Mouse (Mus musculus): ENCODE results near the gene Tnpo2. TPM values are rescaled to one million over a fixed set of nuclear protein-coding genes. Genes with fewer than 3 reads are reported as not detected.
"Not testable (repeated sequence)": the region's sequence is repeated elsewhere in the genome, so short reads cannot be mapped to it uniquely, and the experiment has no call there.

Tnpo2 gene
- total RNA-seq, 4 experiments from 2014 or later: 67.7 to 85.8 (median 73.5) TPM

DNA sequence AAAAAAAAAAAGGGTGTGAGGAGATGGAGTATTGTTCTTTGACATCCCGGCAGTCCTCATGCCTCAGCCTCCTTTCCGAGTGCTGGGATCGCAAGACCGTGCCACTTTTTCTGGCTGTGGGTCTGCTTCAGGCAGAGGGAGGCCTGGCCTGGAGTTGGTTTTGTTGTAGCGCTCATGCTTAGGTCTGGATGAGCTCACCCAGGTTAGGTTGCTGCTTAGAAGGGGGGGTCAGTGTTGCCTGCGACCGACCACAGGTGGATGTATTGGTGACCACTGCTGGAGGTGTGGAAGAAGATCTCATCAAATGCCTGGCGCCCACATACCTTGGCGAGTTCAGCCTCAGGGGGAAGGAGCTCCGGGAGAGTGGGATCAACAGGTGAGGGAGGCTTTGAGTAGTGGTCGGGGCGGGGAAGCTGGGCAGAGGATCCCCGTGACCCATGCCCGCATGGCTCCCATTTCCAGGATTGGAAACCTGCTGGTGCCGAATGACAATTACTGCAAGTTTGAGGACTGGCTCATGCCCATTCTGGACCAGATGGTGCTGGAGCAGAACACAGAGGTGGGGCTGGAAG lies 36.4 kb downstream of the Tnpo2 start:
- DNase-seq: no peak

DNA sequence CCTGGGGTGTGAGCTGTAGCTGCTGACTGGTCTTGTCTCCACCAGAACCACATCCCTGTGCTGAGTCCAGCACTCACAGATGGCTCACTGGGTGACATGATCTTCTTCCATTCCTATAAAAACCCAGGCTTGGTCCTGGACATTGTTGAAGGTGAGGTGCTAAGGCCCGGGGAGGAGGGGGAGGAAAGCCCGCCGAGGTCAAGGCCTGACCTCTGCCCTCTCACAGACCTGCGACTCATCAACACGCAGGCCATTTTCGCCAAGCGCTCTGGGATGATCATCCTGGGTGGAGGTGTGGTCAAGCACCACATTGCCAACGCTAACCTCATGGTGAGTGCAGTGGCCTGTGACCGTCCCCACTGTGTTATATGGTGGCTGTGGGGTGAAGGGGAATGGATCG lies 37.5 kb downstream of the Tnpo2 start:
- DNase-seq: no peak

DNA sequence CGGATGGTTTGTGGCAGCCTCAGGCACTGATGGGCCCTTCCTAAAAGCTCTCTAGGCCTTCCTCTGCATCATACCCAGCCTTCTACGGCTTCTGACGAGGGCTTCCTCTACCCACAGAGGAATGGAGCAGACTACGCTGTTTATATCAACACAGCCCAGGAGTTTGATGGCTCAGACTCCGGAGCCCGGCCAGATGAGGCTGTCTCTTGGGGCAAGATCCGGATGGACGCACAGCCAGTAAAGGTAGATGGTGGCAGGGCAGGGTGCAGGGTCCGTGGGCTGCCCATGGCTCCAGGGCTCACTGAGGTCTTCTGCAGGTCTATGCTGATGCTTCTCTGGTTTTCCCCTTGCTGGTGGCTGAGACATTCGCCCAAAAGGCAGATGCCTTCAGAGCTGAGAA lies 37.9 kb downstream of the Tnpo2 start:
- DNase-seq: no peak

DNA sequence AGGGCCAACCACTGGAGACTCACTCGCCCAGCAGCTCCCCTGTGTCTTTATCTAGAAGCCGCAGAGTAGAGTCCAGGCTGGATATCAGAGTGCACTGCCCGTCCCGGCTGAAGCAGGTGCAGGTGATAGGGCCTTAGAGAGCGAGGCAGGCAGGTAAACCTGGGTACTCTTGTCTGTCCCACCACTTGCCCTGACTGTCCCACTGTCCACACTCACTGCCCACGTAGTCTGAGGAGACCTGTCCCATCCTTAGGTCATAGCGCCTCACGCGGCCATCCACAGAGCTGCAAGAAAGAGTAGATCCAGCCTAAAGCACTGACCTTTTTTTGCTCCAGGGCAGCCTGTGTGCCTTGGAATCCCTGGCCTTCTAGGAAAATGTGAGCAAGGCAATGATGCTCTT lies 39.3 kb downstream of the Tnpo2 start:
- no peak for DNase-seq

DNA sequence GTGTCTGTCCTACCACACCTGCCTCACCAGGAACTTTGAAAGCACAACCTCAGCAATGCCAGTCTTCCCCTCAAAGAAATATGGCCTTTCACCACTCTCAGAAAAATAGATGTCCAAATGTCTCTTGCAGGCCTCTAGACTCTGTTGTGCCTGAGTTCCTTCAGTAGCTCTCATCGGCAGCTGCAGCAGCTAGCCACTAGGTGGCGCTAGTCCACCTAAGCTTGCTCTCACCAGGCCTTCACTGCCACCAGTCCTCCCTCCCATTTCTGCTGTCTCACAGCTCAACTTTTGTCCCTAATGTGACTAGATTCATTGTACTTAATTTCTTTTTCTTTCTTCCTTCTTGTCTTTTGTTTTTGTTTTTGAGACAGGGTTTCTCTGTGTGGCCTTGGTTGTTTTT lies 40.3 kb downstream of the Tnpo2 start:
- no peak for DNase-seq

DNA sequence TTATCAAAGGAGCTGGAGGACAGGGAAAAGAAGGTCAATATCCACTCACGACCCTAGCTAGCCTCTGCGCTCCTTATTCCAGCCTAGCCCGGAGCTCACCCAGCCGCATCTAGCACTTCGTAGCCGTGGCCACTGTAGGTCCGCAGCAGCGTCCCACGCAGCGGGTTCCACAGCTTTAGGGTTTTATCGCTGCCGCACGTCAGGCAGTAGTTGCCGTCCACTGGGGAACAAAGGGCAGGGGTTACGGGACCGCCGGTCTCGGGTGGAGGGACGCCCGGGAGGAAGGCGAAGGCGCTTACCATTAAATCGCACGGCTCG lies 43.5 kb downstream of the Tnpo2 start:
- DNase-seq: no peak

DNA sequence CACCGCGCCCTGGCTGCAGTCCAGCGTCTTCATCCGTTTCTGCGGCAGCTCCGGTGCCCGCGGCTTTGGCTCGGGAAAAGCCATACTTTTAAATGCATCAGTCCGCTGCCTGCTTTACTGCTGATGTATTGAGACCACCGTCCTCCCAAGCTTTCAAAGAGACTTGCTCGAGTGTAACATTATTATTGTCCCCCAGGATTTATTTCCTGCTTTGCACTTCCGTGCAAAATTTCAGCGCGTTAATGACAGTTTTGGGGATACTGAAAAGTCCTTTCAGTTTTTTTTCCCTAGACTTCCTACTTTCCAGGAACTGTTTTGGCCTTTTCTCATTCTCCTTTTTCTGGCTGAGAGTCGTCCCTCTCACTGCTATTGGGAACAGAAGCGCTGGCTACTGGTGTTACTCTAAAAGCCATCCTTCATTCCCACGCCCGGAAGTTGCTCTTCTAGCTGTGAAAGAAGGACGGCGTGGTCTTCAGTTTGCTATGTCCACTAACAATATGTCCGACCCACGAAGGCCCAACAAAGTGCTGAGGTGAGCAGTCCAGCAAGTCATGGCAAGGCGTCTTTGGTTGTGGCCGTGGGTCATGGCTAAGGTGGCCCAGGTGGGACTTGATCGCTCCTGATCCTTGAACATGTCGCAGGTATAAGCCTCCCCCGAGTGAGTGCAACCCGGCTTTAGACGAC lies 44.0 kb downstream of the Tnpo2 start, which contains the start of gene Wdr83os:
Gene Wdr83os (plus strand): TSS at position 209 of the 684 bp plus-strand sequence.
- DNase-seq: no peak

DNA sequence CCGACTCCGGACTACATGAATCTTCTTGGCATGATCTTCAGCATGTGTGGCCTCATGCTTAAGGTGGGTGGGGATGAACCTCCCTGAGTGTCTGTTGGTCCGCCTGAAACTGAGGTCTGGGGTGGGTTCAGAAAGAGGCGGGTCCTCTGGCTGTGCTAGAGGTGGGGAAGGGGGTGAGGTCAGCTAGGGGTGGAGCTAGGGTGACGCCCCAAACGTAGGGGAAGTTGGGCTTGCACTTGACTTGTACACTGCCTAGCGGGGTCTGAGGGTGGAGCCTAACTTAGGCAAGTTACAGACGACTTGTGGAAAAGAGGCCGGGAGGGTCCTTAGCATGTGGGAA lies 44.5 kb downstream of the Tnpo2 start, which contains the start of gene Wdr83:
Gene Wdr83 (minus strand): TSS at position 91 of the 340 bp plus-strand sequence.
- DNase-seq: no peak

DNA sequence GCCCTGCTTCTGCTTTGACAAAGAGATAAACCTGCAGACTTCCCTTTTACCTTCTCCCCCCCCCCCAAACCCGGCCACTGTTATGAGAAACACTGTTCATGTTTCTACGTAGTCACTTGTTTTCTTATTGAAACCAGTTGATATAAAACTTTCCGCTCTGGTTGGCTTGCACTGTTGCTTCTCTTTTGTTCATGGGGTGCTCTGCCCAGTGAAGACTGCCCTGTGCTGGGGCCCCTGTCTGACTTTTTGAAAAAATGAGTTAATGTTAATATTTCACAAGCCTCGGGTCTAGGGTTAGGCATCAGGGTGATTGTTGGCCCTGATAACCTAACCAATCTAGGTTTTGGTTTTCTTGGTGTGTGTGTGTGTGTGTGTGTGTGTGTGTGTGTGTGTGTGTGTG lies 45.5 kb downstream of the Tnpo2 start:
- not testable (repeated sequence) for DNase-seq

DNA sequence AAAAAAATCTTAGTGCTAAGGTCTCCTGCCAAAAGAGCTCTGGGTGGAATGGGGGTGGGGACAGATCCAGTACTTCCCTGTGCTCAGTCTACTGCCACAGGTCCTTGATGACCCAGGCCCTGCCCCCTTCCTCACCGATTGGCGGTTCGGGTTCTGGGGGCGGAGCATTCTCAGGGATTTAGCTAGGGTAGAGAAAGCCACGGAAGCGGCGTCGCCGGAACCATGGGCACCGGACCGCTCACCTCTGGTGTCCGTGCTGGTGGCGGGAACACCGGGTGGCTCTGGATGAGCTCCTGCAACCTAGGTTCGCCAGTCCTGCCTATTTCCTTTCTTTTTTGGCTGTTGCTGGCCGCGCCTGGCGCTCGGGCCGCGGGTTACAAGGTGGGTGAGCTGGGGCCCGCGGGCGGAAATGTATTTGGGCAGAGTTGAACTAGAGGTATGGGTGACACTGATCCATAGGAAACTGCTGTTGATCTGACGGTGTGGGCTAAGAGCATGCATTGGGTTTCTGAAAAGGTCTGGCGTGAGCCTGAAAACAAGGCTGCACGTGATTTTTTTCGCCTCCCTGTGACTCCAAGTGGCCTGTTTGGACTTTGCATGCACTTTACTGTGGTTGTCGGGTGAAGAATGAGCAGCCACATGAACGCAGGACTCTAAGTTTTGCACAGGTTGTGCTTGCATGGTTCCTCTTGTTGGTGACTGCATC lies 46.5 kb downstream of the Tnpo2 start, which contains the start of gene Man2b1:
Gene Man2b1 (plus strand): TSS at position 163 of the 706 bp plus-strand sequence.
- peak; percentile 92 for DNase-seq

DNA sequence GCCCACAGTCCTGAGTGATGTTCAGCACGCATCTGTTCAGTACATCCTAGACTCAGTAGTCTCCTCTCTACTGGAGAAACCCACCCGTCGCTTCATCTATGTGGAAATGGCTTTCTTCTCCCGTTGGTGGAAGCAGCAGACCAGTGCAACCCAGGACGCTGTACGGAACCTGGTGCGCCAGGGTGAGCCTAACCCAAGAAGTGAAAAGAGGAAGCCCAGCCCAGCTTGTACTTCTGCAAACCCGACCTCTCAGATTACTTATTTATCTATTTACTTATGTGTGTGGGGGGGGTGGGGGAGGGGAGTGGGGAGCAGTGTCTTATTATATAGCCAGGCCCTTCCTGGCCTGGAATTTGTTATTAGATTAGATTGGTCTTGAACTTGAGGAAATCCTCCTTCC lies 47.9 kb downstream of the Tnpo2 start:
- DNase-seq: no peak

DNA sequence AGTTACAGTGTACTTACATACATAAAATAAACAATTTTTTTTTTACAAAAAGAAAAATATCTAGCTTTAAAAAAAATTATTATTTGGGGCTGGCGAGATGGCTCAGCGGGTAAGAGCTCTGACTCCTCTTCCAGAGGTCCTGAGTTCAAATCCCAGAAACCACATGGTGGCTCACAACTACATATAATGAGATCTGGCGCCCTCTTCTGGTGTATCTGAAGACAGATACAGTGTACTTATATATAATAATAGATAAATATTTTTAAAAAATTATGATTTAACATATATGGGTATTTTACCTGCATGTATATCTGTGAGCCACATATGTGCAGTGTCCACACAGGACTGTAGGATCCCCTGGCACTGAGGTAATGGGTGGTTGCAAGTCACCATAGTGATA lies 49.5 kb downstream of the Tnpo2 start:
- DNase-seq: no peak

DNA sequence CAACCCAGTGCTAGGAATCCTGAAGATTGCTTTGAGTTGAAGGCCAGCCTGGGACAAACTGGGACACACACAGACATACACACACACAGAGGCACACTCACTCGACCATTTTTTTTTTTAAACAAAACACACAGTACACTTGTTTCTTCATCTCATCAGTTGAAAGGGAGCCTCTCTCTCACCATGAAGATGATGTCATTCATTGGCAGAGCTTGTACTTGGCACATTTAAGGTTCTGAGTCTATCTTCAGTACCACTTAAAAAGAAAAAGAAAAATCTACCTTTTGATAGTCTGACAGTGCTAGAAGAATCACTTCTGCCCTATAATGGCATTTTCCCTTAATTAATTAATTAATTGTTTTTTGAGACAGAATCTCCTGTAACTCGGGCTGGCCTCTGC lies 52.1 kb downstream of the Tnpo2 start:
- DNase-seq: no peak

DNA sequence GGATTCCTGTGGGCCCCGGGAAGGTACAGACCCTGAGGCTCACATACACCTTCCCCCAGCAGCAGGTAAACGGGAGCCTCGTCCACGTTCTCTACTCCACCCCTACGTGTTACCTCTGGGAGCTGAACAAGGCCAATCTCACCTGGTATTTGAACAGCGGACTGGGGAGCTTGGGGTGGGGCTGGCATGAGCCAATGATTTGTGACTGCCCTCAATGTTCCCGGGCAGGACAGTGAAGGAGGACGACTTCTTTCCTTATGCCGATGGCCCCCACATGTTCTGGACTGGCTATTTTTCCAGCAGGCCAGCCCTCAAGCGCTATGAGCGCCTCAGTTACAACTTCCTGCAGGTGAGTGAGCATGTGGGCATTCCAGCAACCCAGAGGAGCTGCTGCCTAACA lies 54.1 kb downstream of the Tnpo2 start:
- DNase-seq: no peak

DNA sequence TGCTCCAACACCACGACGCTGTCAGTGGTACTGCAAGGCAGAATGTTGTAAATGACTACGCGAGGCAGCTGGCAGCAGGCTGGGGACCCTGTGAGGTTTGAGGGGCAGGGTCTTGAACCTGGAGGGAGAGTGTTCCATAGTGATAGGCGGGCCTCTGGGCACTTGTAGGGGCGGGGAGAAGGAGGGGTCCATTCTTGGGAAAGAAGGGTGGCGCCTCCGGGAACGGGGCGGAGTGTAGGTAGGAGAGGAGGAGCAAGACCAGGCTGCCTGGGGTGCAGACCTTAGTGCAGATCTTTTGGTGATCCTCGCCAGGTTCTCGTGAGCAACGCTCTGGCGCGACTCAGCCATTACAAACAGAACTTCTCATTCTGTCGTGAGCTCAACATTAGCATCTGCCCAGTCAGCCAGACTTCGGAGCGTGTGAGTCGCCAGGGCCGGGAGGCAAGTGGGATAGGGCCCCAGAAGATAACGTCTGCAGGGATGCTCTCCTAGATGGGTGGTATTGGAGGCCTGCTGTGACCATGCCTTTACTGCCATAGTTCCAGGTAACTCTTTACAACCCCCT lies 54.9 kb downstream of the Tnpo2 start:
- no peak for DNase-seq

DNA sequence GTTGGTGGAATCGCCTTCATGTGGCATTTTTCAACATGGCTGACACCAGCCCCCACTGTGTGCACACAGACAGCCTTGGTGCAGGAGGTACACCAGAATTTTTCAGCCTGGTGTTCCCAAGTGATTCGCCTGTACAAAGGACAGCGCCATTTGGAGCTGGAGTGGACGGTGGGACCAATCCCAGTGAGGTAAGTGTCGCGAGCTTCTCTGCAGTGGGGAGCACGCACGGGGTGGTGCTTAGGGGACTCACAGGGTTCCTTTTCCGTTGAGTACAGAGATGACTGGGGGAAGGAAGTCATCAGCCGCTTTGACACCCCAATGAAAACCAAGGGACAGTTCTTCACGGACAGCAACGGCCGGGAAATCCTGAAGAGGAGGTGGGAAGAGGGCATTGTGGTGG lies 58.3 kb downstream of the Tnpo2 start:
- DNase-seq: no peak

DNA sequence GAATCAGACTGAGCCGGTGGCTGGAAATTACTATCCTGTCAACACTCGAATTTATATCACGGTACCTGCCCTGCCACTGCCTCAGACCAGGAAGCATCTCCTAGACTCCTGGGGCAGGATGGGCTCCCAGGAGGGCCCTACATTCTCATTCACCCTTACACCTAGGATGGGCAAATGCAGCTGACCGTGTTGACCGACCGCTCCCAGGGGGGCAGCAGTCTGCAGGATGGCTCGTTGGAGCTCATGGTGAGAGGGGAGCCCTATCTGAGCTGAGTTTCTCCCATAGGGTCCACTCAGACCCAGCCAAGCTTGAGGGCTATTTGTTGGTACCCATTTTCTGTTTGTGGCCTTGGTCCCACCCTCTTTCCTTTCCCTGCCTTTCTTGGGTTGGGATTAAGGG lies 58.9 kb downstream of the Tnpo2 start:
- DNase-seq: no peak

DNA sequence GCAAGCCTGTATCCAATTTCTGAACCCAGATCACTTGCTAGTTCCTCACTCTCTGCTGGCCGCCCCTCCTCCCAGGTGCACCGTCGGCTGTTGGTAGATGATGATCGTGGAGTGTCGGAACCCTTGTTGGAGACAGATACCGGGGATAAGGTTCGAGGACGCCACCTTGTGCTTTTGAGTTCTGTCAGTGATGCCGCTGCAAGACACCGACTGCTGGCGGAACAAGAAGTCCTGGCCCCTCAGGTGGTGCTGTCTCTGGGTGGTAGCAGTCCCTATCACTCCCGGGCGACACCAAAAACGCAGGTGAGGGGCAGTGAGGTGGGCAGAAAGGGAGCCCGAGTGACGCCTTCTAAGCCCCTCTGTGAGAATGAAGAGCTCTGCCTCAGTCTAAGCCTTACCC lies 59.5 kb downstream of the Tnpo2 start:
- DNase-seq: no peak

DNA sequence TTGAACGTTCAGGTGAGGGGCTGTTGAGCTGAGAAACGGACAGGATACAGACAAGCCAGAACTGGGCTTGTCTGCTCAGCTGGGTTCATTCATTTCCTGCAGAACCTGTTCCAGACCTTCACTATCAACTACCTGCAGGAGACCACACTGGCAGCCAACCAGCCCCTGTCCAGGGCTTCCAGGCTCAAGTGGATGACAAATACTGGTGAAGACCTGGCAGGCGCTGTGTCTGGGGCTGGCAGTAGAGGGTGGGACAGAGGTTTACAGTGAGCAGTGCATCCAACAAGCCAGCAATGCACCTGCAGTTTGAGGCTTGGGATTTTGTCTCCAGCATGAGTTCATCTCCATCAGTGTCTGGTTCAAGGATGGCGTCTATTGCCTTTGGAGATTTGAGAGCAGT lies 60.1 kb downstream of the Tnpo2 start:
- no peak for DNase-seq

DNA sequence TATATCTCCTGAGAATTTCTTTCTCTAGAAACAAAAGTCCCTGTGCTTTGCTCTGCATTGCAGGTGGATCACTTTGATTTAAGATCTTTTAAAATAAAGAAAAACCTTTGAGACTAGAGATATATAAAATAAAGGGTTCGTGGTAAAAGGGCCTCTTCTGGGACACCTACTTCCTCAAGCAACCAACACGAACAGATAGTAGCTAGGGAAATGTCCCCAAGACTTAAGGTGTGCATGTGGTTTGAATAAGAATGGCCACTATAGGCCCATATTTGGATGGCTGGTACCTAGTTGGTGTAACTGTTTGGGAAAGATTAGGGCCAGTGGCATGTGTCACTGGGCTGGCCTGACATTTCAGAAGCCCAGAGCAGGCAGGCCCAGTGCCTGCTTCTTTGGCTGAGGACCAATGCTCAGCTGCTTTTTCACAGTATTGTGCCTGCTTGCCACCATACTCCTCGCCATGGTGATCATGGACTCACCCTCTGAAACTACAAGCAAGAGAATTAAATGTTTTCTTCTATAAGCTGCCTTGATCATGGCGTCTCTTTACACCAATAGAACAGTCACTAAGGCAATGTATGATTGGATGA lies 63.5 kb downstream of the Tnpo2 start:
- DNase-seq: no peak
